Mouse (Mus musculus) lung, postnatal 0 days (tissue): ENCODE data around the gene Cetn3.

Experiments
- CTCF ChIP-seq: IDR thresholded peaks from 2 replicates; pipeline ENCODE4 v1.5.1; 2016; ENCODE audit warnings: antibody characterized with exemption, mild to moderate bottlenecking
- EP300 ChIP-seq: IDR thresholded peaks from 2 replicates; pipeline ENCODE4 v1.6.1; 2016; ENCODE audit warnings: antibody characterized with exemption, mild to moderate bottlenecking, control low read depth

GRCm38 (mm10) chr13:81764173-81764572 lies 18.7 kb upstream of the Cetn3 start:
- TF ChIP-seq CTCF (no peak), EP300 (no peak)
